Mouse (Mus musculus): ENCODE measurements around the gene Tiparp.

Gene Tiparp

GRCm38 (mm10) chr3:65529471-65530215 is 1.4 kb downstream of the Tiparp start:
- DNase-seq (ENCODE audit: low read depth) = no peak

GRCm38 (mm10) chr3:65533014-65533413 is 4.8 kb downstream of the Tiparp start:
- DNase-seq (ENCODE audit: low read depth) = no peak

GRCm38 (mm10) chr3:65533598-65533997 is 5.4 kb downstream of the Tiparp start:
- DNase-seq (ENCODE audit: low read depth) = no peak

- no peak for DNase-seq (ENCODE audit: low read depth)
Observed at GRCm38 (mm10) chr3:65534488-65534887, 6.3 kb downstream of the Tiparp start.

GRCm38 (mm10) chr3:65535087-65535761 is 7.0 kb downstream of the Tiparp start:
- DNase-seq (ENCODE audit: low read depth) = no peak

GRCm38 (mm10) chr3:65537288-65537687 is 9.1 kb downstream of the Tiparp start:
- DNase-seq (ENCODE audit: low read depth) = no peak

GRCm38 (mm10) chr3:65540906-65541551 is 12.8 kb downstream of the Tiparp start:
- DNase-seq (ENCODE audit: low read depth) = no peak

GRCm38 (mm10) chr3:65541552-65541935 is 13.3 kb downstream of the Tiparp start:
- DNase-seq (ENCODE audit: low read depth) = no peak

- DNase-seq (ENCODE audit: low read depth) = no peak
Observed at GRCm38 (mm10) chr3:65549785-65550184, 21.6 kb downstream of the Tiparp start.

GRCm38 (mm10) chr3:65551065-65551464 is 22.9 kb downstream of the Tiparp start:
- no peak for DNase-seq (ENCODE audit: low read depth)

GRCm38 (mm10) chr3:65554633-65555032 is 26.4 kb downstream of the Tiparp start:
- no peak for DNase-seq (ENCODE audit: low read depth)

- DNase-seq (ENCODE audit: low read depth) = no peak
Observed at GRCm38 (mm10) chr3:65558679-65559078, 30.5 kb downstream of the Tiparp start.

GRCm38 (mm10) chr3:65562212-65562611 is 34.0 kb downstream of the Tiparp start:
- DNase-seq (ENCODE audit: low read depth) = no peak

- no peak for DNase-seq (ENCODE audit: low read depth)
Observed at GRCm38 (mm10) chr3:65562694-65563093, 34.5 kb downstream of the Tiparp start.

GRCm38 (mm10) chr3:65563926-65564624 is 35.9 kb downstream of the Tiparp start:
- no peak for DNase-seq (ENCODE audit: low read depth)

- no peak for DNase-seq (ENCODE audit: low read depth)
Observed at GRCm38 (mm10) chr3:65565632-65566300, 37.6 kb downstream of the Tiparp start.

GRCm38 (mm10) chr3:65569941-65570340 is 41.7 kb downstream of the Tiparp start:
- no peak for DNase-seq (ENCODE audit: low read depth)

- no peak for DNase-seq (ENCODE audit: low read depth)
Observed at GRCm38 (mm10) chr3:65573516-65573915, 45.3 kb downstream of the Tiparp start.

- DNase-seq (ENCODE audit: low read depth) = no peak
Observed at GRCm38 (mm10) chr3:65577602-65578001, 49.4 kb downstream of the Tiparp start.

GRCm38 (mm10) chr3:65579260-65579921 is 51.2 kb downstream of the Tiparp start:
- DNase-seq (ENCODE audit: low read depth) = no peak

GRCm38 (mm10) chr3:65581596-65581995 is 53.4 kb downstream of the Tiparp start:
- no peak for DNase-seq (ENCODE audit: low read depth)

Measured in c-Kit-positive CD71-negative TER-119-negative erythroid progenitor cells, embryonic 14.5 days (primary cell).